Mouse (Mus musculus) limb, embryonic 12.5 days (tissue): ENCODE results near the gene Teddm2. TPM values are rescaled to one million over a fixed set of nuclear protein-coding genes. Genes with fewer than 3 reads are reported as not detected.

Source experiments
- ATAC-seq: fragments of 200-750 bp; cut with Nextera tagmentation; 2 replicates; pipeline ENCODE4 v1.8.0; 2017; ENCODE audit warnings: low read depth, moderate TSS enrichment; ENCODE audit not compliant: insufficient number of reproducible peaks, insufficient read depth, low FRiP score, low TSS enrichment
- H3K27ac ChIP-seq: fragments of 300-500 bp; sonication (generic); 2 replicates; pipeline ENCODE4 v1.5.1; 2016; ENCODE audit warnings: mild to moderate bottlenecking, moderate library complexity
- H3K27me3 ChIP-seq: fragments of 300-500 bp; sonication (generic); 2 replicates; pipeline ENCODE4 v1.6.1; 2016; ENCODE audit warnings: mild to moderate bottlenecking, moderate library complexity
- H3K36me3 ChIP-seq: fragments of 300-500 bp; sonication (generic); 2 replicates; pipeline ENCODE4 v1.6.1; 2016; ENCODE audit warnings: mild to moderate bottlenecking, moderate library complexity
- H3K4me1 ChIP-seq: fragments of 300-500 bp; sonication (generic); replicated peaks from 2 replicates; pipeline ENCODE4 v1.6.1; 2016
- H3K4me2 ChIP-seq: fragments of 300-500 bp; sonication (generic); 2 replicates; pipeline ENCODE4 v1.6.1; 2016; ENCODE audit warnings: mild to moderate bottlenecking, moderate library complexity
- H3K4me3 ChIP-seq: fragments of 300-500 bp; sonication (generic); replicated peaks from 2 replicates; pipeline ENCODE4 v1.5.1; 2016; ENCODE audit warnings: mild to moderate bottlenecking
- H3K9ac ChIP-seq: fragments of 300-500 bp; sonication (generic); replicated peaks from 2 replicates; pipeline ENCODE4 v1.6.1; 2016; ENCODE audit warnings: mild to moderate bottlenecking, moderate library complexity
- H3K9me3 ChIP-seq: fragments of 300-500 bp; sonication (generic); 2 replicates; pipeline ENCODE4 v1.6.1; 2016; ENCODE audit warnings: mild to moderate bottlenecking, moderate library complexity
- WGBS: fragments of 180-500 bp; shearing (Covaris S2); methylation state at CpG from one replicate; pipeline ENCODE4 v1.1.7; 2016; 5-methylcytosine and 5-hydroxymethylcytosine counted together
- microRNA-seq: library from miRNA; unstranded; fragments of <30 nt; microRNA quantifications from one replicate; pipeline ENCODE4, GENCODE M21; 2017
- polyA plus RNA-seq: library from polyadenylated mRNA; unstranded; fragments of >200 nt; fragmentation: Nextera tagmentation; extraction: Ambion mirVana; gene quantifications from 2 replicates; pipeline ENCODE4 v1.2.1, GENCODE M21; 2016

Gene Teddm2
- polyA plus RNA-seq, 1 experiment from 2014 or later, result 0.74 TPM

DNA sequence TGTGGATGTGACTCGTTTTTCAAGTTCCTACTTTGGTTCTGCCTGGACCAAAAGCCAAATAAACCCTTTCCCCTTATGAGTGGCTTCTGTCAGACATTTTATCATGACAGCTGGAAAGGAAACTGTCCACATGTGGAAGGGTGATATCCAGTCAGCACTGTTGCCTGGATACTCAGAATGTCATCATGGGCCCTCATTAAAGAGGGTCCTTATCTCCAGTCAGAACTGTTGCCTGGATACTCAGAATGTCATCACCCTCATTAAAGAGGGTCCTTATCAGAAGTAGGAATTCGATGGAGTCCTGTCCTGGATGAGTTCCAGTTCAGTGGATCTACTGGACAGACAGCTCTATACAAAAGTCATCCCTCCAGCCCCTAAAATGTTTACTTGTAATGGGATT is 85.8 kb downstream of the Teddm2 start:
- no peak for ATAC-seq
- Histone ChIP-seq H3K27ac (no peak overlapping the region), H3K9me3 (no peaks in the 10 kb centered on the region), H3K4me2 (no peak overlapping the region), H3K9ac (no peak overlapping the region), H3K4me1 (no peaks in the 10 kb centered on the region), H3K36me3 (no peaks in the 10 kb centered on the region), H3K27me3 (no peaks in the 10 kb centered on the region), H3K4me3 (no peak overlapping the region)
- 59% methylated on average over 2 of the region's 2 CpGs for WGBS

DNA sequence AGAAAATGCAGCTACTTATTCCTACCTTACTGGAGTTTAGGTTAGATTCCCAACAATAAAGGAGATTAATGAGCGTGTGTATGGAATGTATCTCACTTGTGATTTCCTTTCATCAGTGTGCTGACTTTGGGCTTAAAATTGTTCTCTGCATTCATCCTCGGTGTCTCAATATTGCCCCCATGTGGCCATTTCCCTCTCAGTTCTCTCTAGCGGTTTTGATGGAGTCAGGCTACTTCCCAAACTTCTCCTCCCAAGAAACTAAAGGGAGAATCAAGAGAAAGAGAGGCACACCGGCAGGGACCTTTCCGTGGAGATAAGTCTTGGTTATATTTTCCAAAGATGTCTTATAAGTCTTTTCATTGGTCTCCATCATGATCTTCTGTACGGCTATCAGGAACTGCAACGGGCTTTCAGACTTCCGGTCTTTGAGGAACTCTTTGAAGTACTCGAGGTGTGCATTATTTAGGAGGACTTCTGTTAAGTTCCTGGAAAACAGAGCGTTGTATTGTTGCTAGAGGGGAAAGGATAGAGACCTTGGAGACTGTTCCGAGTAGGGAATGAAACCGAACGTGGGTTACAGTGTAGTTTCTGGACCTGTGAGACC is 92.5 kb downstream of the Teddm2 start:
- H3K36me3 ChIP-seq, result no peaks in the 10 kb centered on the region
- no peak for ATAC-seq

DNA sequence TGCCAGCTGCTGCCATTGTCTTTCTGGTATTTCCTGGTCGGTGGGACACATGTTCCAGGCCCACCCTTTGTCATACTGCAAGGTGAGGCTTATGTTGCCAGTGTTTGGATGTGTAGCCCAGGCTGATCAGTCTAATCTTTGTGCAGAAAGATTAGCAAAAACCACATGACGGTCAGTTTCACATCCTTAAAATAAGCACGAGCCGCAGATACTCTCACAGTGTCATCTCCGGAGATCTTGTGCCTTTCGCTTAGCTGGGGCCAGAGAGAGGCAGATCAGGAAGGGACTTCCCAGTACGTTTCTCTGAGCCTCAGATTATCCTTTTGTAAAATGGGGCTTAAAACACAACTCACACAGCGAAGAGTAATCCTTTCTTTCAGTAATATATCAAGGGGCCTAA is 96.5 kb downstream of the Teddm2 start:
- Histone ChIP-seq H3K4me2 (no peak overlapping the region), H3K27ac (no peak overlapping the region), H3K4me1 (no peaks in the 10 kb centered on the region), H3K27me3 (no peaks in the 10 kb centered on the region), H3K9ac (no peak overlapping the region), H3K9me3 (no peaks in the 10 kb centered on the region), H3K4me3 (no peak overlapping the region), H3K36me3 (no peaks in the 10 kb centered on the region)
- WGBS, result 88% methylated on average over 8 of the region's 8 CpGs
- ATAC-seq, result no peak

More for the DNA sequence above, 92.5 kb downstream of the Teddm2 start:
- no peak overlapping the region for H3K27ac ChIP-seq
- H3K9ac ChIP-seq, result no peak overlapping the region
- H3K27me3 ChIP-seq, result no peaks in the 10 kb centered on the region
- no peak overlapping the region for H3K4me3 ChIP-seq
- H3K9me3 ChIP-seq, result no peaks in the 10 kb centered on the region
- no peak overlapping the region for H3K4me2 ChIP-seq
- WGBS, result 49% methylated on average over 13 of the region's 13 CpGs
- H3K4me1 ChIP-seq, result no peaks in the 10 kb centered on the region

DNA sequence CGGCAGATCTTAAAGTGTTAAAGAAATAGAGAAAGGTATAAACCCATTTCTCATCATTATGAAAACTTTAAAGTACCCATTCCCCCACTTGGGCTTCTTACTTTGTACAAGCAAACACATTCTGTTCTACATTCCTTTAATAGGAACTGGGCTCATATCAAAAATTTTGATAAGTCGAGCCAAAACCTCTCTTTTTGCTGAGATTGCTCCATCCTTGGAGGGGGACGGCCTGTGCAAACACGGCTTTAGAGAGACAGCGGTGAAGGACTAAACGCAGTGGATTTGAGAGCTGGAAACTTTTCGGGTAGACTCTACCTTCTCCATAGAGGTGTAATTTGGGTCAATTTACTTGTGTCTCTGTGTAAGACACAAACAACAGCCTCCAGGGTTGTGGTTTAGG is 97.3 kb downstream of the Teddm2 start:
- ATAC-seq, result no peak
- no peaks in the 10 kb centered on the region for H3K4me1 ChIP-seq
- no peak overlapping the region for H3K27ac ChIP-seq
- H3K9ac ChIP-seq, result no peak overlapping the region
- H3K4me2 ChIP-seq, result no peak overlapping the region
- WGBS, result 89% methylated on average over 7 of the region's 7 CpGs
- H3K9me3 ChIP-seq, result no peaks in the 10 kb centered on the region
- no peak overlapping the region for H3K4me3 ChIP-seq
- H3K27me3 ChIP-seq, result no peaks in the 10 kb centered on the region
- no peaks in the 10 kb centered on the region for H3K36me3 ChIP-seq

Small RNAs within 50 kb of the gene (microRNA-seq; reads per million reads assigned to microRNA genes)
- 20.7 reads per million, percentile 33 among the genes with 10 or more reads in this experiment for gene Mir8114

Other genes starting within 250 kb of the Teddm2 start
- 0.81 and 1.4 TPM in 2 replicates for gene Rgs8, start 247.2 kb downstream of the Teddm2 start, polyA plus RNA-seq
- gene Rgs16, start 159.9 kb downstream of the Teddm2 start, polyA plus RNA-seq, result 16.8 and 18.7 TPM in 2 replicates
- gene Rnasel, start 150.8 kb downstream of the Teddm2 start, polyA plus RNA-seq, result 10.5 and 11.4 TPM in 2 replicates
- not detected in 2 replicates for gene Rgsl1, start 56.1 kb downstream of the Teddm2 start, polyA plus RNA-seq
- 0.44 and 0.47 TPM in 2 replicates for gene Teddm1b, start 25.9 kb downstream of the Teddm2 start, polyA plus RNA-seq
- gene Teddm1a, start 8.5 kb downstream of the Teddm2 start, polyA plus RNA-seq, result not detected in 2 replicates
- gene Glul, start 284 bp downstream of the Teddm2 start, polyA plus RNA-seq, result 105 TPM in 2 replicates